Mouse (Mus musculus): ENCODE data around the gene Fam227a. TPM values are rescaled to one million over a fixed set of nuclear protein-coding genes. Genes with fewer than 3 reads are reported as not detected.
A peak's percentile ranks its signal among the peaks of the same experiment; 100 is the strongest.
"Not testable (repeated sequence)": the region's sequence is repeated elsewhere in the genome, so short reads cannot be mapped to it uniquely, and the experiment has no call there.

Fam227a gene
- total RNA-seq, 2 experiments from 2014 or later, result 0.20 to 1.2 TPM

DNA sequence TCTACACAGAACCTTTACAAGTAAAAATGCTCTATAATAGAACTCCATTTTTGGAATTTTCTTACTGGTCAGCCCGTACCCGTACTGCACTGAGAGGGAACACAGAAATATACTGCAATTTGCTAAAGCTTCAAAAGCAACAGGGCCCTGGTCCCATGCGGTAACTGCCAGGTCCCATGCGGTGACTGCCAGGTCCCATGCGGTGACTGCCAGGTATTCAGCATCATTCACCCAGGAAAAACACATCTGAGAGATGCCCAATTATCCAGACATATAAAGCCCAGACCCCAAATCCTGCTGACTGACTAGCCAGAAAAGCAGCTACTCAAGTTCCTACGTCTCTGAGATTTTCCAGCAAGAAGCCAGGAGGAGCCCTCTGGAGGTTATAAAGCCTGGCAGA lies 25.9 kb upstream of the Fam227a start:
- ATAC-seq (ENCODE audit: poor library complexity, severe bottlenecking), result no peak

DNA sequence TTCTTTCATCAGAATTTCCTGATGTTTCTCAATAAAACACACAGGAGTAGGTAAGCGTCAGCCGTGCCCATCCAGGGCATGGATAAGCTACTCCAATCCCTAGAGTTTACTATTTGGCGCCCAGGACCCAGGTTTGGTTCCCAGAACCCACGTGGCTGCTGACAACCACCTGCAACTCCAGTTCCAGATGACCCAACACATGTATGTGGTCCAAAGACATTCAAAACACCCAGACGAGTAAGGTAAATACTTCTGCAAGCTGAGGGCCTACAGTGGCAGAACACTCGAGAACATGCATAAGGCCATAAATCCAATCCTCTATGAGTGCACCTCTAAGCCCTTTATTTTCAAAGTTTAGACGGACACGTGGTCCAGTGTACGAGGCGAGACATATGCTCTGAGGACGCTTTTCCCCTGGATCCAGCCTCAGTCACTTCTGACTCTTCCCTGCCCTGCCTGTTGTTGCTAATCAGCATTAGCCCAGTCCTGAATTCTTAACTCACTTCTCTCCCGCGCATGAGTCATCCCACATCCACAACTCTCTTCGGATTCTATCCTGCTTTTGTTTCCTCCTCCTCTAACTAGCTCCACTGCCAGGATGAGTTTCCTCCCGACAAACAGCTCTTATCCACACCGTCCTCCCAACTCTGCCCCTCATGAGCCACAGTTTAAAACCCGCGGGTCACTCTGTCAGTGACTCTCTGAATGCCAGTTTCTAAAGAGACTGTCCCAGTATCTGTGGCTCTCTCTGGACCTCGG lies 25.1 kb upstream of the Fam227a start:
- no peak for ATAC-seq (ENCODE audit: poor library complexity, severe bottlenecking)

DNA sequence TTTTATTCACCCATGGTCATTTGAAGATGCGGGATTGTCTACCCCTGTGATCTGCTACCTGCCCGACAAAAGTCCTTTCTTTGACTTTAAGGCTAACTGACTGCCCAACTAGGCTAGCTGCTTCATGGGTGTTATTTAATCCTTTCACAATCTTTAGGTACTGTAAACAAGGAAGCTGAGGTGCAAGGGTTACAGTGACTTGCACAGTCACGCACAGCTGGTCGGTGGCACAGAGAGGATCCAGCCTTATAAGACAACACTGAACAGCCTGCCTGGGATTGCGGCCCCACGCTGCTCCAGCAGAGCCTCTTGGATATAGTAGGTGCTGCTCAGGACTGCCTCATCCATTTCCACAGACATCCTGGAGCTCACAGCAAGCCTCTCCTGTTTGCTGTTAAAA lies 24.4 kb upstream of the Fam227a start:
- ATAC-seq (ENCODE audit: poor library complexity, severe bottlenecking), result peak; percentile 66

DNA sequence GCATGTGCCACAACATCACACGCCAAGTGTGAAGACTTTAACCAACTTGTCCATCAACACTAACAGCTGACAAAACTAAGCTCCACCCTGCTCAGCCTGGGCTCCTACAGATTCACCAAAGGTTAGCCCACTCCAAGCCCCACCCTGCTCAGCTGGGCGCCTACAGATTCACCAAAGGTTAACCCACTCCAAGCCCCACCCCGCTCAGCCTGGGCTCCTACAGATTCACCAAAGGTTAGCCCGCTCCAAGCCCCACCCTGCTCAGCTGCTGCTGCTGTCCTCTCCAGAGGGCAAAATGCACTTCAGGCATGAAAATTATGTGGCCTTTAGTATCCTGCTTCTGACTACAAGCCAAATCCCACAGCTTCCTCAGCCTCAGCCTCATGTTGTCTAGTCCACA lies 23.2 kb upstream of the Fam227a start:
- ATAC-seq (ENCODE audit: poor library complexity, severe bottlenecking), result no peak

DNA sequence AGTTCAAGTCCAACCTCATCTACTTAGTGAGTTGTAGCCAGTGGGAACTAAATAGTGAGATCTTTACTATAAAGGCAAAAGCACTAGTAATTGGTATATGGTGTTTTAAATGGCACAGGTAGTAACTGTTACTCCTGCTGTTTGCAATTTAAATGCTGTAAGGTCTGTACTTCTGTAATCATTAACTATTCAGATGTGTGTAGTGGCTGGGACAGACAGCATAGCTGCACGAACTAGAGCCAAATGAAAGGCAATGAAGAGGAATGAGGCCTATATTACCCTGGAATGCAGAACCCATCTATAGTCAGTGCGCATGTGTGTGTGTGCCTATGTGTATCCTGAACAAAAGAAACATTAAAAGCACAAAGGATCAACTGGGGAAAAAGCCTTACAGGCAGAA lies 19.2 kb upstream of the Fam227a start:
- no peak for ATAC-seq (ENCODE audit: poor library complexity, severe bottlenecking)

GRCm38 (mm10) chr15:79671828-79672348 lies 13.1 kb upstream of the Fam227a start:
- ATAC-seq (ENCODE audit: poor library complexity, severe bottlenecking), result not testable (repeated sequence)

GRCm38 (mm10) chr15:79670972-79671299 lies 12.2 kb upstream of the Fam227a start:
- no peak; the same call in 1 of the 2 replicates for ATAC-seq (ENCODE audit: poor library complexity, severe bottlenecking)

- ATAC-seq (ENCODE audit: poor library complexity, severe bottlenecking), result peak; percentile 100
These were observed 11.7 kb upstream of the Fam227a start, which contains the start of gene Tomm22 for GRCm38 (mm10) chr15:79670249-79670971. TSS of gene Tomm22 (plus strand) at chr15:79670861.

DNA sequence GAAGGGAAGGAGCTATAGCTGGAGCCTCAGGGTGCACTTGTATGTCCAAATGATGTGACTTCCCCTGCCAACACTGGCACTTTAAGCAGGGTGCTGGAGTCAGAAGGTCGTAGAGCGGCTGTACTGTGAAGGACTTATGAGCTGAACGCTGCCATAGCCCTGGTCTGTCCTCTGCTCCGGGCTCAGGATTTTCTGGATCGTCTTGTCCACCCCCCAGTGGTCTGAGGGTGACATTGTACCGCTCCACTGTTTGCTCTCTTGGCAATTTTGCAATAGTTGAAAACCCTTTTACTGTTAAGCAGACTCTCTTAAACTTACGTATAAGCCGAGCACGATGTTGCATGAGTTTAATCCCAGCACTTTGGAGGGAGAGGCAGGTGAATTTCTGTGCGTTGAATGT lies 10.4 kb upstream of the Fam227a start:
- ATAC-seq (ENCODE audit: poor library complexity, severe bottlenecking), result no peak

- no peak for ATAC-seq (ENCODE audit: poor library complexity, severe bottlenecking)
These were observed 5.9 kb upstream of the Fam227a start for GRCm38 (mm10) chr15:79664666-79665065.

DNA sequence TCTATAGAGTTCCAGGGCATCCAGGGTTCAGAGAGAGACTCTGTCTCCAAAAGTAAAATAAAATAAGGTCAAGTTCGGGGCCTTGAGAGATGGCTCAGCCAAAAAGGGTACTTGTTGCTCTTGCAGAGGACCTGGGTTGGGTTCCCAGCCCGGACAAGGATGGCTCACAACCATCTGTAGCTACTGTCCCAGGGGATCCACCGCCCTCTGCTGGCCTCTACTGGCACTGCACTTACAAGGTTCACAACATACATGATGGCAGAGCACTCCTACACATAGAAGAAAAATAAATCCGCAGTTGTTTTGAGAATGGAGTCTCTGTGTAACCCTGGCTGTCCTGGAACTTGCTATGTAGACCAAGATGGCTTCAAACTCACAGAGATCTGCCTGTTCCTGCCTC lies 3.1 kb upstream of the Fam227a start:
- ATAC-seq (ENCODE audit: poor library complexity, severe bottlenecking), result no peak

DNA sequence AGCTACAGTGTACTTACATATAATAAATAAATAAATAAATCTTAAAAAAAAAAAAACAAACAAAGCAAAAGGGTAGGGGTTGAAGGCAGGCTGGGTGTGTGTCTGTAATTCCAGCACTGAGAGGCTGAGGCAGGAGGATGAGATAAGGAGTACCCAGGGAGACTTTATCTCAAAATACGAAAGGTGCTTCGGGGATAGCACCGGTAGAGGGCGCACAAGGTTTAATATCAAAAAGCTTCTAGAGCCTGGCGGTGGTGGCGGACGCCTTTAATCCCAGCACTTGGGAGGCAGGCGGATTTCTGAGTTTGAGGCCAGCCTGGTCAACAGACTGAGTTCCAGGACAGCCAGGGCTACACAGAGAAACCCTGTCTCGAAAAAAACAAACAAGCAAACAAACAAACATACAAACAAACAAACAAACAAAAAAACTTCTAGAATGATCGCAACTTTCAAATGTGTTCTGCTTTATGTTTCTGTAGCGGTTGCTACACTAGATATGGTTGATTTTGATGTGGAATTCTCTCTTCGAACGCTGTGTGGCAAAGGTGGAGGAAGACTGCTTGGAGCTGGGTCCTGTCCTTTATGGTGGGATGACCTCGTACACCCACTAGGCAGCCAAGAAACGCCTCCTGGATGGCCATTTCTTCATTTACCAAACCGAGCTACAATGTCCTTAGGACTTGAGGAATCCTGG lies 772 bp downstream of the Fam227a start:
- ATAC-seq (ENCODE audit: poor library complexity, severe bottlenecking), result peak; percentile 53

GRCm38 (mm10) chr15:79656451-79656850 lies 2.3 kb downstream of the Fam227a start:
- no peak for ATAC-seq (ENCODE audit: poor library complexity, severe bottlenecking)

DNA sequence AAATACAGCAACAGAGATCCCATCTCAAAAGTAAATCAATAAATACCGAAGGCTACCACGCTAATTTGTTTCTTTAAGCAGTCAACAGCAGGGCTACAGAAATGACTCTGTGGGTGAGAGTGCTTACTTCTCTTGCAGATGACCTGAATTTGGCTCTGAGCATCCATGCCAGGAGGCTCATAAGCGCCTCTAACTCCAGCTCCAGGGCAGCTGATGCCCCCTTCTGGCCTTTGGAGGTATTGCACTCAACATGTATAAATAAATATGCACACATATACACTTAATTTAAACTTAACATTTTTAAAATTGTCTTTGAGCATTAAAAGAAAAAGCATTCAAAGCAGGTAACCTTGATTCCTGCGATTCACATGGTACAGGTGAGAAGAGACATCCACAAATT lies 7.3 kb downstream of the Fam227a start:
- ATAC-seq (ENCODE audit: poor library complexity, severe bottlenecking), result no peak

GRCm38 (mm10) chr15:79650569-79650968 lies 8.2 kb downstream of the Fam227a start:
- ATAC-seq (ENCODE audit: poor library complexity, severe bottlenecking), result peak; percentile 88

DNA sequence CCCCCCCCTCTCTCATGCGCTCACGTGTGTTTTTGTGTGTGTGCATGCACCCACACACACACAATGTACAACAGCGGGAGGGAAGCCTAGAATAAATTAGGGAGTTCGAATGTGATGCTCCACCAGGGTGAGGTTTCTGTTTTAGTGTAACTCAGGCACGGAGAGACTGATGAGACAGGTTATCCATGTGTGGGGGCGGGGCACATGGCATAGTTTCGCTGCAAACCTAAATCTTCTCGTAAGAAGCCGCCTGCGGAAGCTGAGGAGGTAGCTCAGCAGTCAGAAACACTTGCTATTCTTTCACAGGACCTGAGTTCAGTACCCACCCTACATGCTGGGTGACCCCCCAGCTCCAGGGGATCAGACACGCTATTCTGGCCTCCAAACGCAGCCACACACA lies 10.6 kb downstream of the Fam227a start:
- no peak for ATAC-seq (ENCODE audit: poor library complexity, severe bottlenecking)

DNA sequence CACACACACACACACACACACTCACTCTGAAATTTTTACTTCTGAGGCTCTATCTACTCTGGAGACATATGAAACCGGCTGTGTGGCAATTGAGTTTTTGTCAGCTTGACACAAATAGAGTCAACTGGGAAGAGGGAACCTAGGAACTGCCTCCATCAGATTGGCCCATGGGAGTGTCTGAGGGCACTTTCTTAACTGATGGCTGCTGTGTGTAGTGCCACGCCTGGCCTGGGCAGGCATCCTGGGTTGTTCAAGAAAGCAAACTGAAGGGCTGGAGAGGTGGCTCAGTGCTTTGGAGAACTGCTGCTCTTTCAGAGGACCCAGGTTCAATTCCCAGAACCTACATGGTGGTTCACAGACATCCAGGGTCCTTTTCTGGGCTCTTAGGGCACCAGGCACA lies 13.3 kb downstream of the Fam227a start:
- no peak for ATAC-seq (ENCODE audit: poor library complexity, severe bottlenecking)

DNA sequence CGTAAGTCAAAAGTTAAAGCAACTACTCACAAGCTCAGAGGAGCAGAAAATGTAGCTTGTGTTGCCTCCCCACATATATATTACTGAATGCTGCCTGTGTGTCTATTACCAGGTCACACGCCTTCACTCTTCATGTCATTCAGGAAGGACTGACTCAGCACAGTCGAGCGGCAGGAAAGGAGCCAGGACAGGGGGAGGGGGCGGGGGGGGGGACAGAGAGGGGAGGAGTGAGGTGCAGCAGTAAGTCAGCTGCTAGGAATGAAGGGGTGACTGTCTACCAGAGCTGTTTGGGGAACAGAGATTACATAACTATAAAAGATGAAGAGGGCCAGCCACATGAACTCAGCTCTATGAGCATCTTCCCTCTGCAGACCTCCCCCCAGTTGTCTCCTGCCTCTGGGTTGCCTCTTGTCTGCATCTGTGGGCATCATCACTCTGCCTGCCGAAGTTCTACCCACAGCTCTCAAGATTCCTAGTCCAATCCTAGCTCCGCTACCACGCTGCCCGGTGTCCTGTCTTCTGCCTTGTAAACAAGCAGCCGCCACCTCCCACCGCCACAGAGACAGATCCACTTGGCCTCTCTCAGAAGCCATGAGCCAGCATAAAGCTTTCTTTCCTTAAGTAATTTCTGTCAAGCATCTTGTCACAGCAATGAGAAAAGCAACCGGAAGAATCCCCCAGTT lies 17.5 kb downstream of the Fam227a start:
- ATAC-seq (ENCODE audit: poor library complexity, severe bottlenecking), result no peak

- ATAC-seq (ENCODE audit: poor library complexity, severe bottlenecking), result no peak
These were observed 28.3 kb downstream of the Fam227a start for GRCm38 (mm10) chr15:79630471-79630870.

DNA sequence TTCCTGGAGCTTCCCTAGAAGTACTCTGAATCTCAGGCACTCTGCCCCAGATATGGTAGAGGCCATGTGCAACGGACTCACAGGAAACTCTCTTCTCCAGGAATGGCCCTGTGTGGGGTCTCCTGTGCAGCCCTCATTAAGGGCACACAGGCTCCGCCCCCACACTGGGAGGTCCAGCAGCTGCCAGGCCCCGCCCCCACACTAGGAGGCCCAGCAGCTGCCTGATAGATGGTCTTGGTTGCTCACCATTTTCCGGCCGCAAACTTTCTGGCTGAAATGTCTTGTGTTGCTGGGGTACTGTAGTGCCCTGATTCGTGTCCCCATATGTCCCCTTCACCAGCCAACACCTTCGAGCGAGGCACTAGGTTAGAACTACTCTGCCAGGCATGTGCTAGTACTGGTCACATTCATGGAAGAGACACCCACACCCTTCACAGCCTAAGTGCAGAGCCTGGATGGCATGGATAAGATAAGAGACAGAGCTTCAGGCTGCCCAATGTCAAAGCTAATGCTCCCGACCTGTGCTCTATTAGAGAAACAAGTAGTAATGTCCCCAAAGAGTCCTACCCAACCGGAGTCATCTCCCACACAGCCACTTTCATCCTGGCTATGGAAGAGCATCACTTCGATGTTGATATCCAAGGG lies 38.9 kb downstream of the Fam227a start:
- no peak for ATAC-seq (ENCODE audit: poor library complexity, severe bottlenecking)

DNA sequence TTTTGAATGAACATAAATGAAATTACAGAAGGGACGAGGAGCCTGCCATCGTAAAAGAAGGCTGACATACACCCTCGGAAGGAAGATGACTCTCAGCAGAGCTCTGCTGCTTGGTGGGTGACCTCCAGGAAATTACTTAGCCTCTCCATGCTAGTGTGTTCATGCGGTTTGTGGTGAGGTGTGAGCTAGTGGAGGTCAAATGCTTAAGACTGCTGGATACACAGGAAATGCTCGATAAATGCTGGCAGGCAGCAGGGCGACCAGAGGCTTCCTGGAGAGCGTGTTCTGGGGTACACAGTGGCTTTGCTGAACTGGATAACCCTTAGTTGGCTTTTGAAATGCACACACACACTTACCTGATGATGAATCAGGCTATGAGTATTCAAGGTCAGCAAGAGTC lies 40.3 kb downstream of the Fam227a start:
- no peak for ATAC-seq (ENCODE audit: poor library complexity, severe bottlenecking)

Data from megakaryocyte, adult 5-6 weeks (primary cell).